Mouse (Mus musculus) gastrocnemius, postnatal 14 days (tissue): ENCODE results near the gene Tmem18. TPM values are rescaled to one million over a fixed set of nuclear protein-coding genes. Genes with fewer than 3 reads are reported as not detected.

Source experiments
- DNase-seq: peaks from one replicate; pipeline ENCODE4 v3.0.0; 2021; ENCODE audit warnings: mixed read lengths
- intact Hi-C: fragments of 180-260 bp; cut with DNase I; formaldehyde crosslinking; loops from one replicate; pipeline ENCODE4 v1.15.1; 2025; ENCODE audit warnings: low total_unique reads
- microRNA-seq, 2 experiments: library from miRNA; unstranded; fragments of <30 nt; microRNA quantifications; one replicate each; pipeline ENCODE4 v1.2.0; 2021
- total RNA-seq, 2 experiments: library from RNA; stranded (reverse); gene quantifications; 2 replicates each; pipeline ENCODE4 v1.2.3; 2021

The Tmem18 gene
- total RNA-seq, 2 experiments from 2014 or later, result 7.0 to 7.2 TPM

DNA sequence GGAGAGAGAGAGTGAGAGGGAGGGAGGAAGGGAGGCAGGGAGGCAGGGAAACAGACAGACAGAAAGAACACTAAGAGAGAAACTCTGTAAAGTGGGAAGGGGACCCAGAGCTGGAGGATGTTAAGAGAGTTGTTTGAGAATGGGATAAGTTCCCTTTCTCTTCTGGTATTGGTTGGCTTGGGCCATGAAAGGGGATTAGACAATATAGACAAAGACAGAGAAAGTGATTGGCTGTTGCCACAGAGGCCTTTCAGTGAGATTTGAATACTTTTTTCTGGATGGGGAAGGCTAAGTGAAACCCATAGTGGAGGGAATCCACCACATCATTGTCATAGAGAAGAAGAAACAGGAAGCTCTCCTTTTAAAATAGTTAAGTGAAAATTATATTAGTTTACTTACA is 50.3 kb downstream of the Tmem18 start:
- no peak for DNase-seq
- intact Hi-C loops, result no loop called here

Small RNA genes within 50 kb of the gene (microRNA-seq; reads per million reads assigned to microRNA genes)
- 0 reads per million in 2 experiments for gene Gm25243

Other genes starting within 250 kb of the Tmem18 start
- under 1 TPM; 0.44 to 0.68 TPM for gene Sntg2, start 211.1 kb upstream of the Tmem18 start, total RNA-seq